ENCODE assay signal across 7 mouse cellular contexts in the genomic region with DNA sequence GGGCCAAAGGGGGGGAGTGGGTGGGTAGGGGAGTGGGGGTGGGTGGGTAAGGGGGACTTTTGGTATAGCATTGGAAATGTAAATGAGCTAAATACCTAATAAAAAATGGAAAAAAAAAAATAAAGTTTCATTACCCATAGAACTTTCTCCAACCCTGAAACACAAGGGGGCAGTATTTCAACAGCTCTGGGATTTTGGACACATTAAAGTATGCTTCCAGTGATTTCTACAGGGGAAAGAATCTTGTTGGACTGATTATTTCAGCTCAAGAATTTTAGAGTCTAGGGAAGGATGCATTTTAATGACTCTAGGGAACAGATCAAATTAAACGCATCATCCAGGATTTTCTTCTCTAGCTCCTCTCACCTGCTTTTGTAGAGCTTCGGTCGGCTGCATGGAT.
DNase-seq lines count a peak whose midpoint lies in the region; ATAC-seq and TF ChIP-seq lines count a peak whose summit lies in the region.
"Not testable (repeated sequence)": the region's sequence is repeated elsewhere in the genome, so short reads cannot be mapped to it uniquely, and the experiment has no call there.

No protein-coding gene starts in this region.

- not testable (repeated sequence) for H3K4me2 ChIP-seq in intestine, postnatal 0 days (replicated peaks; ENCODE audit: low read depth)

- peak in 1 of 3 experiments; percentile 21; a peak in 2 of 6 replicates for TF ChIP-seq CTCF in MEL (IDR thresholded peaks at IDR 0.05 in 2 of 3, conservative IDR thresholded peaks at IDR 0.05 in 1 of 3; ENCODE audit: control insufficient read depth in 1 of 3, insufficient read depth in 1 of 3, low read depth in 2 of 3, low read length in 3 of 3, poor library complexity in 1 of 3, severe bottlenecking in 1 of 3)
- TF ChIP-seq CTCF in intestine, postnatal 0 days (IDR thresholded peaks at IDR 0.05; ENCODE audit: low read depth) = peak; percentile 50

- peak; percentile 4 for DNase-seq in MEL (ENCODE audit: low read depth, low spot score)
- DNase-seq in adrenal gland, postnatal 14 days = peak; percentile 5
- peak; percentile 69 for DNase-seq in embryo, embryonic 10.5 days (ENCODE audit: low spot score)
- peak; percentile 0 for DNase-seq in left cerebral cortex, postnatal 4 days
- peak; percentile 36 for DNase-seq in mesoderm, embryonic 11.5 days (ENCODE audit: low read depth, low spot score)

- not testable (repeated sequence) for H3K27ac ChIP-seq in MEL (ENCODE audit: control insufficient read depth, low read depth, low read length); intestine, postnatal 0 days (ENCODE audit: low read depth, low read length)

- not testable (repeated sequence) for TF ChIP-seq EP300 in MEL (IDR thresholded peaks at IDR 0.05; ENCODE audit: low read depth in 1 of 2, low read length in 2 of 2)

- ATAC-seq in frontal cortex, adult (ENCODE audit: low TSS enrichment) = peak; percentile 72
- ATAC-seq in intestine, postnatal 0 days = not testable (repeated sequence)

- H3K4me1 ChIP-seq in MEL (ENCODE audit: control insufficient read depth in 1 of 2, insufficient read depth in 2 of 2, low read length in 2 of 2); intestine, postnatal 0 days (replicated peaks; ENCODE audit: control insufficient read depth, insufficient read depth, low read length): not testable (repeated sequence)

- not testable (repeated sequence) for H3K36me3 ChIP-seq in MEL (ENCODE audit: control insufficient read depth in 1 of 2, insufficient read depth in 2 of 2, low read length in 2 of 2); intestine, postnatal 0 days (ENCODE audit: control insufficient read depth, insufficient read depth)

- TF ChIP-seq POLR2A in MEL (IDR thresholded peaks at IDR 0.05; ENCODE audit: control insufficient read depth in 1 of 2, insufficient read depth in 1 of 2, low read depth in 1 of 2, low read length in 2 of 2, poor library complexity in 1 of 2) = not testable (repeated sequence)

- intact Hi-C loops in left cerebral cortex, postnatal 4 days (cut with DNase I) = loop anchor here (10.0 kb wide), 1 partner anchor 710 kb away; no protein-coding TSS in a partner anchor

- 84% methylated on average over 3 of the region's 3 CpGs for WGBS in intestine, postnatal 0 days

- not testable (repeated sequence) for H3K27me3 ChIP-seq in MEL (ENCODE audit: control insufficient read depth in 1 of 2, insufficient read depth in 2 of 2, low read length in 2 of 2); intestine, postnatal 0 days (replicated peaks; ENCODE audit: control insufficient read depth, insufficient read depth, low read length)

- TF ChIP-seq RAD21 in MEL (IDR thresholded peaks at IDR 0.05; ENCODE audit: low read depth, low read length) = peak; percentile 15

- H3K4me3 ChIP-seq in MEL (ENCODE audit: control insufficient read depth in 1 of 2, insufficient read depth in 1 of 2, low read depth in 2 of 2, low read length in 2 of 2); intestine, postnatal 0 days (ENCODE audit: low read depth, low read length): not testable (repeated sequence)

- H3K9ac ChIP-seq in MEL (ENCODE audit: control insufficient read depth, low read depth, low read length, poor library complexity, severe bottlenecking); intestine, postnatal 0 days (ENCODE audit: low read depth, low read length): not testable (repeated sequence)

- not testable (repeated sequence) for H3K79me2 ChIP-seq in MEL (ENCODE audit: control insufficient read depth, insufficient read depth, low read length, poor library complexity)

- not testable (repeated sequence) for H3K9me3 ChIP-seq in MEL (replicated peaks; ENCODE audit: insufficient read depth, low read length); intestine, postnatal 0 days (ENCODE audit: control insufficient read depth)

Comparison
In these comparisons a context has a peak if more than half of its experiments do, and no peak if none do; other contexts are left out.
1. DNase-seq: peak in every context shown above with its lines; median percentile 69 in embryo, embryonic 10.5 days; 36 in mesoderm, embryonic 11.5 days; 5 in adrenal gland, postnatal 14 days; 4 in MEL; 0 in left cerebral cortex, postnatal 4 days.